Mouse (Mus musculus) testis, adult 2 months (tissue): ENCODE measurements around the gene Perp.

Experiments used
- CTCF ChIP-seq: fragments of 200-500 bp; IDR thresholded peaks from 2 replicates; pipeline ENCODE4 v1.5.1; 2012; ENCODE audit warnings: low read depth, mild to moderate bottlenecking, inconsistent platforms, low read length, moderate library complexity; ENCODE audit not compliant: control insufficient read depth, insufficient read depth, insufficient replicate concordance
- POLR2A ChIP-seq: fragments of 200-500 bp; IDR thresholded peaks from 2 replicates; pipeline ENCODE4 v1.6.1; 2012; ENCODE audit warnings: low read depth, mild to moderate bottlenecking, inconsistent platforms, low read length, moderate library complexity; ENCODE audit not compliant: control insufficient read depth

- TF ChIP-seq POLR2A (no peak), CTCF (no peak)
Observed at GRCm38 (mm10) chr10:18860831-18861230, 16.0 kb downstream of the Perp start.
